Mouse (Mus musculus) adrenal gland, postnatal 0 days (tissue): ENCODE results near the gene Tbc1d25. TPM values are rescaled to one million over a fixed set of nuclear protein-coding genes. Genes with fewer than 3 reads are reported as not detected.

Experiments used
- polyA plus RNA-seq: library from polyadenylated mRNA; unstranded; fragments of >200 nt; fragmentation: Nextera tagmentation; extraction: Ambion mirVana; gene quantifications from 2 replicates; pipeline ENCODE4 v1.2.1, GENCODE M21; 2015

The Tbc1d25 gene
- polyA plus RNA-seq, result 6.7 and 6.8 TPM in 2 replicates

GRCm38 (mm10) chrX:8175504-8176385 lies at the start of gene Tbc1d25:
TSS of gene Tbc1d25 (minus strand) at chrX:8176181.

GRCm38 (mm10) chrX:8206015-8206693 lies 30.2 kb upstream of the Tbc1d25 start, which contains the start of gene Porcn:
TSS of gene Porcn (minus strand) at chrX:8206525.

GRCm38 (mm10) chrX:8193419-8193723 lies 17.4 kb upstream of the Tbc1d25 start, which contains the start of gene Ebp:
TSS of gene Ebp (minus strand) at chrX:8193512.

GRCm38 (mm10) chrX:8145153-8145991 lies 30.6 kb downstream of the Tbc1d25 start, which contains the start of gene Rbm3:
TSS of gene Rbm3 (minus strand) at chrX:8145880.

GRCm38 (mm10) chrX:8132017-8132976 lies 43.7 kb downstream of the Tbc1d25 start, which contains the start of gene Wdr13:
TSS of gene Wdr13 (minus strand) at chrX:8132892.

Other genes with a start within 250 kb of the Tbc1d25 start
- gene Eras, start 247.6 kb downstream of the Tbc1d25 start, polyA plus RNA-seq, result not detected in 2 replicates
- 10.8 and 15.4 TPM in 2 replicates for gene Hdac6, start 228.3 kb downstream of the Tbc1d25 start, polyA plus RNA-seq
- gene Gata1, start 198.1 kb downstream of the Tbc1d25 start, polyA plus RNA-seq, result 2.4 and 5.5 TPM in 2 replicates
- gene Glod5, start 157.7 kb downstream of the Tbc1d25 start, polyA plus RNA-seq, result 0.21 TPM in 1 of 2 replicates, not detected in the other
- gene Suv39h1, start 101.4 kb downstream of the Tbc1d25 start, polyA plus RNA-seq, result 14.9 and 17.8 TPM in 2 replicates
- 0.55 and 0.75 TPM in 2 replicates for gene Was, start 85.7 kb downstream of the Tbc1d25 start, polyA plus RNA-seq
- gene Wdr13, start 43.3 kb downstream of the Tbc1d25 start, polyA plus RNA-seq, result 16.7 and 20.3 TPM in 2 replicates
- gene Rbm3, start 30.3 kb downstream of the Tbc1d25 start, polyA plus RNA-seq, result 544 and 678 TPM in 2 replicates
- 34.7 and 50.8 TPM in 2 replicates for gene Ebp, start 17.3 kb upstream of the Tbc1d25 start, polyA plus RNA-seq
- gene Porcn, start 30.3 kb upstream of the Tbc1d25 start, polyA plus RNA-seq, result 6.6 and 7.5 TPM in 2 replicates
- gene Ftsj1, start 76.2 kb upstream of the Tbc1d25 start, polyA plus RNA-seq, result 22.2 and 27.2 TPM in 2 replicates
- 1.3 and 3.9 TPM in 2 replicates for gene Slc38a5, start 95.0 kb upstream of the Tbc1d25 start, polyA plus RNA-seq
- gene Ssxb10, start 151.2 kb upstream of the Tbc1d25 start, polyA plus RNA-seq, result not detected in 2 replicates
- gene Ssxb9, start 190.8 kb upstream of the Tbc1d25 start, polyA plus RNA-seq, result not detected in 2 replicates
- not detected in 2 replicates for gene Ssxb1, start 237.1 kb upstream of the Tbc1d25 start, polyA plus RNA-seq